Comparison of ENCODE assay signal across 17 mouse cellular contexts in genomic region chr9:120132980-120133754, GRCm38 (mm10). TPM values are rescaled to one million over a fixed set of nuclear protein-coding genes. Genes with fewer than 3 reads are reported as not detected.
DNase-seq lines count a peak whose midpoint lies in the region; ATAC-seq and TF ChIP-seq lines count a peak whose summit lies in the region.
"Had no signal": no experiment of that assay in that cellular context is flagged by ENCODE, and none has a peak within 500 bp of the region (broad histone marks: within the 10 kb centered on the region; RNA-seq: fewer than 3 reads in every experiment).

No protein-coding gene starts in this region.

- peaks cover 46% of the 10 kb centered on the region for H3K36me3 ChIP-seq in forebrain, embryonic 12.5 days (replicated peaks)
- H3K36me3 ChIP-seq in forebrain, embryonic 14.5 days (ENCODE audit: control insufficient read depth, insufficient read depth, low read length), result peaks cover 45% of the 10 kb centered on the region
- H3K36me3 ChIP-seq in CH12.LX (replicated peaks in 1 of 2; ENCODE audit: control insufficient read depth in 1 of 2, insufficient read depth in 1 of 2, low read length in 1 of 2), result peaks cover 45 to 50% of the 10 kb centered on the region in 2 experiments
- H3K36me3 ChIP-seq in embryonic facial prominence, embryonic 14.5 days (ENCODE audit: control insufficient read depth, insufficient read depth, low read length), result peaks cover 46% of the 10 kb centered on the region
- peaks cover 48% of the 10 kb centered on the region for H3K36me3 ChIP-seq in liver, embryonic 13.5 days

- H3K9me3 ChIP-seq in forebrain, embryonic 12.5 days, result no peaks in the 10 kb centered on the region
- no peaks in the 10 kb centered on the region for H3K9me3 ChIP-seq in forebrain, embryonic 14.5 days (replicated peaks; ENCODE audit: control insufficient read depth, low read length)
- H3K9me3 ChIP-seq in CH12.LX (replicated peaks; ENCODE audit: low read length), result no peaks in the 10 kb centered on the region
- H3K9me3 ChIP-seq in embryonic facial prominence, embryonic 14.5 days (ENCODE audit: control insufficient read depth, low read length), result no peaks in the 10 kb centered on the region
- no peaks in the 10 kb centered on the region for H3K9me3 ChIP-seq in liver, embryonic 13.5 days (replicated peaks)
- H3K9me3 ChIP-seq: heart, embryonic 13.5 days; hindbrain, embryonic 15.5 days had no signal

- WGBS in forebrain, embryonic 12.5 days, result 43% methylated on average over 8 of the region's 8 CpGs
- WGBS in forebrain, embryonic 14.5 days, result 46% methylated on average over 8 of the region's 8 CpGs
- 28% methylated on average over 8 of the region's 8 CpGs for WGBS in embryonic facial prominence, embryonic 14.5 days
- WGBS in liver, embryonic 13.5 days (ENCODE audit: insufficient replicate concordance), result 19% methylated on average over 8 of the region's 8 CpGs

- H3K79me2 ChIP-seq in CH12.LX (replicated peaks; ENCODE audit: control insufficient read depth, extremely low read depth, insufficient read depth, poor library complexity, severe bottlenecking), result peaks cover 18% of the 10 kb centered on the region

- TF ChIP-seq POLR2A in CH12.LX (IDR thresholded peaks at IDR 0.05; ENCODE audit: low read depth, low read length), result peak; percentile 69

- no peak for ATAC-seq in forebrain, embryonic 12.5 days (ENCODE audit: low FRiP score)
- no peak for ATAC-seq in forebrain, embryonic 14.5 days
- ATAC-seq in embryonic facial prominence, embryonic 14.5 days (ENCODE audit: low read depth), result no peak
- peak; percentile 45 for ATAC-seq in liver, embryonic 13.5 days (ENCODE audit: low read depth)
- ATAC-seq: activated CD4-positive, CD25-positive, alpha-beta regulatory T cell, adult 4 months; CD4-positive, CD25-positive, alpha-beta regulatory T cell, adult 4 months had no signal

- H3K27me3 ChIP-seq in forebrain, embryonic 12.5 days, result no peaks in the 10 kb centered on the region
- H3K27me3 ChIP-seq in forebrain, embryonic 14.5 days (replicated peaks; ENCODE audit: control insufficient read depth, insufficient read depth, low read length), result no peaks in the 10 kb centered on the region
- H3K27me3 ChIP-seq in CH12.LX (replicated peaks), result no peaks in the 10 kb centered on the region
- H3K27me3 ChIP-seq in embryonic facial prominence, embryonic 14.5 days (replicated peaks; ENCODE audit: control insufficient read depth, insufficient read depth, low read length), result no peaks in the 10 kb centered on the region
- H3K27me3 ChIP-seq in liver, embryonic 13.5 days, result no peaks in the 10 kb centered on the region
- H3K27me3 ChIP-seq: heart, embryonic 13.5 days; hindbrain, embryonic 15.5 days had no signal

- no peak overlapping the region for H3K9ac ChIP-seq in forebrain, embryonic 12.5 days
- no peak overlapping the region for H3K9ac ChIP-seq in forebrain, embryonic 14.5 days (ENCODE audit: low read length)
- no peak overlapping the region for H3K9ac ChIP-seq in CH12.LX (ENCODE audit: insufficient read depth, low read depth)
- H3K9ac ChIP-seq in embryonic facial prominence, embryonic 14.5 days (ENCODE audit: low read depth, low read length), result no peak overlapping the region
- H3K9ac ChIP-seq in liver, embryonic 13.5 days, result no peak overlapping the region
- H3K9ac ChIP-seq: heart, embryonic 13.5 days; hindbrain, embryonic 15.5 days had no signal

- no peak for TF ChIP-seq CTCF in CH12.LX (conservative IDR thresholded peaks at IDR 0.05 in 1 of 2, IDR thresholded peaks at IDR 0.05 in 1 of 2; ENCODE audit: low read depth in 2 of 2, low read length in 2 of 2)

- no peak for DNase-seq in forebrain, embryonic 14.5 days (ENCODE audit: low spot score)
- peak; percentile 71 for DNase-seq in CH12.LX (ENCODE audit: extremely low read depth)
- DNase-seq in embryonic facial prominence, embryonic 14.5 days (ENCODE audit: low spot score), result peak; percentile 21
- no peak for DNase-seq in liver, embryonic 13.5 days
- DNase-seq in layer of hippocampus, postnatal 25 days (ENCODE audit: extremely low spot score in 1 of 2, low spot score in 1 of 2), result no peak
- DNase-seq in cerebellum, adult 9-11 months, result no peak
- DNase-seq in urinary bladder, postnatal 25 days (ENCODE audit: low spot score), result no peak
- DNase-seq: kidney, postnatal 10 days; lung, adult 2 months; thymus, adult 2 months had no signal

- dilution Hi-C loops in CH12.LX (cut with MboI; ENCODE audit: extremely low pct_ligation_motif_present, extremely low pct_unique_long_range_greater_than_20kb, low sequenced_read_pairs), result no loop called here

- H3K4me3 ChIP-seq in forebrain, embryonic 12.5 days (replicated peaks), result no peak overlapping the region
- no peak overlapping the region for H3K4me3 ChIP-seq in forebrain, embryonic 14.5 days (ENCODE audit: low read depth, low read length)
- no peak overlapping the region for H3K4me3 ChIP-seq in CH12.LX (replicated peaks in 1 of 3; ENCODE audit: low read depth in 2 of 3, low read length in 2 of 3, poor library complexity in 1 of 3)
- no peak overlapping the region for H3K4me3 ChIP-seq in embryonic facial prominence, embryonic 14.5 days (ENCODE audit: low read depth, low read length)
- no peak overlapping the region for H3K4me3 ChIP-seq in liver, embryonic 13.5 days (replicated peaks)
- H3K4me3 ChIP-seq: heart, embryonic 13.5 days; hindbrain, embryonic 15.5 days had no signal

- peak overlapping the region; percentile 47; the same call in 1 of the 2 replicates for H3K27ac ChIP-seq in forebrain, embryonic 12.5 days
- no peak overlapping the region for H3K27ac ChIP-seq in forebrain, embryonic 14.5 days (ENCODE audit: low read depth, low read length)
- no peak overlapping the region for H3K27ac ChIP-seq in CH12.LX (ENCODE audit: insufficient read depth, low read depth)
- H3K27ac ChIP-seq in embryonic facial prominence, embryonic 14.5 days (replicated peaks; ENCODE audit: low read depth, low read length), result 0 out of 2 replicates have a peak overlapping the region, but pooled peaks have one; percentile 49
- H3K27ac ChIP-seq in liver, embryonic 13.5 days, result peak overlapping the region; percentile 61
- H3K27ac ChIP-seq: heart, embryonic 13.5 days; hindbrain, embryonic 15.5 days had no signal

- no peak for TF ChIP-seq RAD21 in CH12.LX (IDR thresholded peaks at IDR 0.05; ENCODE audit: low read depth, low read length)

- peak; percentile 37; the same call in 1 of the 2 replicates for TF ChIP-seq EP300 in CH12.LX (IDR thresholded peaks at IDR 0.05; ENCODE audit: low read length)

- peaks cover 12% of the 10 kb centered on the region for H3K4me1 ChIP-seq in forebrain, embryonic 12.5 days
- peaks cover 7% of the 10 kb centered on the region for H3K4me1 ChIP-seq in forebrain, embryonic 14.5 days (ENCODE audit: control insufficient read depth, insufficient read depth, low read length)
- H3K4me1 ChIP-seq in CH12.LX (ENCODE audit: control insufficient read depth in 1 of 2, insufficient read depth in 2 of 2), result peaks cover 7 to 46% of the 10 kb centered on the region in 2 experiments
- peaks cover 7% of the 10 kb centered on the region for H3K4me1 ChIP-seq in embryonic facial prominence, embryonic 14.5 days (ENCODE audit: control insufficient read depth, insufficient read depth, low read length)
- H3K4me1 ChIP-seq in liver, embryonic 13.5 days (replicated peaks), result peaks cover 43% of the 10 kb centered on the region

- H3K4me2 ChIP-seq in forebrain, embryonic 12.5 days, result no peak overlapping the region
- no peak overlapping the region for H3K4me2 ChIP-seq in forebrain, embryonic 14.5 days (ENCODE audit: low read length)
- no peak overlapping the region for H3K4me2 ChIP-seq in CH12.LX (ENCODE audit: insufficient read depth, low read depth, poor library complexity, severe bottlenecking)
- no peak overlapping the region for H3K4me2 ChIP-seq in embryonic facial prominence, embryonic 14.5 days (ENCODE audit: low read depth, low read length)
- H3K4me2 ChIP-seq in liver, embryonic 13.5 days, result no peak overlapping the region
- H3K4me2 ChIP-seq: heart, embryonic 13.5 days; hindbrain, embryonic 15.5 days had no signal

- in situ Hi-C loops in CH12.LX (cut with MboI; ENCODE audit: low pct_ligation_motif_present, low pct_unique_long_range_greater_than_20kb, low sequenced_read_pairs), result no loop called here

RNA-seq across cellular contexts. Expression of gene Rpsa, which starts 5.7 kb away (rescaled TPM):
- 997 and 1,048 TPM in 2 replicates for polyA plus RNA-seq in forebrain, embryonic 12.5 days (2016; fragmentation: Nextera tagmentation; extraction: Ambion mirVana)
- 1,255 and 1,755 TPM in 2 replicates for polyA plus RNA-seq in forebrain, embryonic 14.5 days (2014; fragmentation: Nextera tagmentation; extraction: Ambion mirVana)
- total RNA-seq in CH12.LX (2012; rRNA removed), result 3,568 and 3,991 TPM in 2 replicates
- 4,012 and 4,053 TPM in 2 replicates for total RNA-seq in CH12.LX (2014; rRNA removed)
- polyA plus RNA-seq in CH12.LX (2012; ENCODE audit: insufficient read length, low read depth), result 3,250 and 3,563 TPM in 2 replicates
- 1,998 and 2,049 TPM in 2 replicates for polyA plus RNA-seq in embryonic facial prominence, embryonic 14.5 days (2014; fragmentation: Nextera tagmentation; extraction: Ambion mirVana)
- 1,061 and 1,158 TPM in 2 replicates for polyA plus RNA-seq in liver, embryonic 13.5 days (2015; fragmentation: Nextera tagmentation; extraction: Ambion mirVana)
- 100 to 1,000 TPM; 415 to 483 TPM for total RNA-seq in layer of hippocampus, postnatal 25 days (2021)

RNA-seq across cellular contexts. Expression of gene Mobp, which starts 16.3 kb away (rescaled TPM):
- 1.3 and 1.7 TPM in 2 replicates for polyA plus RNA-seq in forebrain, embryonic 12.5 days (2016; fragmentation: Nextera tagmentation; extraction: Ambion mirVana)
- polyA plus RNA-seq in forebrain, embryonic 14.5 days (2014; fragmentation: Nextera tagmentation; extraction: Ambion mirVana), result 0.17 and 0.20 TPM in 2 replicates
- total RNA-seq in CH12.LX (2012; rRNA removed) (not detected in 2 replicates), CH12.LX (2014; rRNA removed) (not detected in 2 replicates)
- 0.17 TPM in 1 of 2 replicates, not detected in the other for polyA plus RNA-seq in CH12.LX (2012; ENCODE audit: insufficient read length, low read depth)
- 0.08 TPM in 1 of 2 replicates, not detected in the other for polyA plus RNA-seq in embryonic facial prominence, embryonic 14.5 days (2014; fragmentation: Nextera tagmentation; extraction: Ambion mirVana)
- polyA plus RNA-seq in liver, embryonic 13.5 days (2015; fragmentation: Nextera tagmentation; extraction: Ambion mirVana), result not detected in 2 replicates
- total RNA-seq in layer of hippocampus, postnatal 25 days (2021), result 100 to 1,000 TPM; 605 to 677 TPM
- polyA plus RNA-seq: activated CD4-positive, CD25-positive, alpha-beta regulatory T cell, adult 4 months; heart, embryonic 13.5 days; lung, adult 2 months; spleen, adult 2 months; thymus, adult 2 months had no signal

RNA-seq across cellular contexts. Expression of gene Slc25a38, which starts 23.0 kb away (rescaled TPM):
- polyA plus RNA-seq in forebrain, embryonic 12.5 days (2016; fragmentation: Nextera tagmentation; extraction: Ambion mirVana), result 28.6 and 32.7 TPM in 2 replicates
- polyA plus RNA-seq in forebrain, embryonic 14.5 days (2014; fragmentation: Nextera tagmentation; extraction: Ambion mirVana), result 38.6 and 42.4 TPM in 2 replicates
- 20.3 and 25.3 TPM in 2 replicates for total RNA-seq in CH12.LX (2012; rRNA removed)
- total RNA-seq in CH12.LX (2014; rRNA removed), result 22.3 and 24.3 TPM in 2 replicates
- 24.4 and 26.1 TPM in 2 replicates for polyA plus RNA-seq in CH12.LX (2012; ENCODE audit: insufficient read length, low read depth)
- polyA plus RNA-seq in embryonic facial prominence, embryonic 14.5 days (2014; fragmentation: Nextera tagmentation; extraction: Ambion mirVana), result 23.6 and 23.8 TPM in 2 replicates
- polyA plus RNA-seq in liver, embryonic 13.5 days (2015; fragmentation: Nextera tagmentation; extraction: Ambion mirVana), result 137 and 138 TPM in 2 replicates
- total RNA-seq in layer of hippocampus, postnatal 25 days (2021), result 10 to 100 TPM; 23.2 to 32.4 TPM

RNA-seq across cellular contexts. Expression of gene Ccr8, which starts 41.3 kb away (rescaled TPM):
- not detected in 2 replicates for polyA plus RNA-seq in forebrain, embryonic 12.5 days (2016; fragmentation: Nextera tagmentation; extraction: Ambion mirVana)
- not detected in 2 replicates for polyA plus RNA-seq in forebrain, embryonic 14.5 days (2014; fragmentation: Nextera tagmentation; extraction: Ambion mirVana)
- total RNA-seq in CH12.LX (2012; rRNA removed), result not detected in 2 replicates
- total RNA-seq in CH12.LX (2014; rRNA removed), result not detected in 2 replicates
- polyA plus RNA-seq in CH12.LX (2012; ENCODE audit: insufficient read length, low read depth), result not detected in 2 replicates
- polyA plus RNA-seq in embryonic facial prominence, embryonic 14.5 days (2014; fragmentation: Nextera tagmentation; extraction: Ambion mirVana), result 1.3 and 2.3 TPM in 2 replicates
- polyA plus RNA-seq in liver, embryonic 13.5 days (2015; fragmentation: Nextera tagmentation; extraction: Ambion mirVana), result 0.13 TPM in 1 of 2 replicates, not detected in the other
- total RNA-seq in layer of hippocampus, postnatal 25 days (2021), result not detected
- total RNA-seq: midbrain, postnatal 0 days had no signal
- polyA plus RNA-seq: heart, embryonic 13.5 days; hindbrain, embryonic 15.5 days; midbrain, postnatal 0 days had no signal

Comparison
In these comparisons a context has a peak if more than half of its experiments do, and no peak if none do; other contexts are left out.
1. H3K27ac ChIP-seq: peak in forebrain, embryonic 12.5 days (single experiment), embryonic facial prominence, embryonic 14.5 days (single experiment) and liver, embryonic 13.5 days (single experiment); none in forebrain, embryonic 14.5 days (single experiment) and CH12.LX (single experiment).
2. DNase-seq: peak in CH12.LX (single experiment) and embryonic facial prominence, embryonic 14.5 days (single experiment); none in forebrain, embryonic 14.5 days (single experiment), liver, embryonic 13.5 days (single experiment), layer of hippocampus, postnatal 25 days (0 of 2), cerebellum, adult 9-11 months (single experiment) and urinary bladder, postnatal 25 days (single experiment).